Mouse (Mus musculus): Measurements from ENCODE around the gene Pdlim1.

Gene Pdlim1

DNA sequence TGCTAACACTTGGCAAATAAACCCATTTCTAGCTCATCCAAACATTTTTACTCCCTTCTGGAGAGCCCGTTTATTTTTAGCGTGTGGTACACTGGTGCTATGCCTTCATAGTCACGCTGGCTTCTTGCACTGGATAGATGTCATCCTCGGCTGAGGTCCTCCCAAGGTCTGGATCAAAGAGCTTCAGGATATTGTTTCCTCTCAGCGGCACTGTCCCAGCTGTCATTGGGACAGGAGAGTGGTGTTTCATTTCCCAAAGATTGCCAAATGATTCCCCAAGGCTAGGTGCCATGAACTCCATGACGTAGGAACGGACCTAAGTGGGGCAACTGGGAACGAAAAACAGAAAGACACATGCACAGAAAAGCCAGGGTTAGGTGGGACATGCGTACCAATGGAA lies 16.8 kb upstream of the Pdlim1 start:
- in situ Hi-C loops (cut with MboI, MseI), result no loop called here

DNA sequence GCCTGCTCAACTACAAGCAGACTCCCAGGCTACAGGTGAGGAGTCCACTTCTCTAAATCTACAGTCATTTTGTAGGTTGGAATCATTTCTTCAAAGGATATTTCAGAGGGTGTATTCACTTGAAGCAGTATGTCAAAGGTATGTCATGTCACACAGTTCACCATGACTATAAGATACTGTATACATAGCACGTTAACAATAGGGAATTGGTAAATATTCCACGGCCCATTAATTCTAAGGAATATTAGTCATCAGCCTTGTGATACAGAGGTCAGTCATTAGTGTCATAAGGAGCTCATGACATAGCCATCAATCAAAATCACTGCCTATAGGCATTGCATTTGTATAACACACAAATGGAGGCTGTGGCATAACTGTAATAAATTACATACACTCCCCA lies 13.1 kb upstream of the Pdlim1 start:
- in situ Hi-C loops (cut with MboI, MseI), result no loop called here

DNA sequence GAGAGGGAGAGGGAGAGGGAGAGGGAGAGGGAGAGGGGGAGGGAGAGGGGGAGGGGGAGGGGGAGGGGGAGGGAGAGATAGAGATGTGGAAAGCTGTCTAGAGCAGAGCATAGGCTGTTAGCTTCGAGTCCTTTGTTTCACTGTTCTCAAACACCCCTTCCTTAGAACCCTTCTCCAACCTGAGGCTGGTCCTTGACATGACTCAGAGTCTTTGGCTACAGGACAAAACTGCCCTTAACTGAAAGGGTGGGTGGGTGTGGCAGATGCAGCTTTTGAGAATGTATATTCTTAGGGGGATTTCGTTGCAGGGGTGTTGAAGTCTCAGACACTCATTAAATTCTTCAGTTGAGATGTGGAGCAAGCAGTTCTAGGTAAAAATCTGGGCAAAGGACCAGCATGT lies 11.8 kb upstream of the Pdlim1 start:
- in situ Hi-C loops (cut with MboI, MseI), result no loop called here

DNA sequence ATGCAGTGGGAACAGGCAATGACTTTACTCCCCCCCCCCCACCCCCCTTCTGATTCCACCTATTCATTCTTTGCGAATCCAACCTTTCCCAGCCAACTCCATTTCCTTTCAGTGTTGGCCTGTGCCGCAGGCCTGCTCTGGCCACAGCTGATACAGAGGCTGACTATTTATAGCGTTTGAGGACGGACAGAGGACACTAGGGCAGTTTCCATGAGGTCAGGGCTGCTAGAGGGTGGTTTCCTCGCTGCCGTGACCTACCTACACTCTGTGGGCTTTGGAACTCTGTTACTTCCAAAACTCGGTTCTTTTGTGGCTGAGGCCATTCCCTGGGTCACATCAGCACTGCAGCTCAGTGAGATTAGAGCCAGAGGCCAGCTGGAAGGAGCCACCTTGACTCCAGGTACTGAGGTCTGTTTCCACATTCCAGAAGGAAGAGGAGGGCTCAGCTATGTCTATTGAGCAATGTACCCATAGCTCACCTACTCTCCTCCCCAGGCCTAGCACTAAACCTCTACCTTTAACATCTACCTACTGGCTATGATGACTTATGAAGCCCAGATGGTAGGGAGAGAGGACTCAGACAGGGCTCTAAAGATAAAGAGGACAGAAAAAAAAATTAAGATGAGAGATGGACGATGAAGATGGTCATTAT lies 6.9 kb upstream of the Pdlim1 start:
- in situ Hi-C loops (cut with MboI, MseI), result loop anchor here in 1 of 2 experiments (10.0 kb wide), 1 partner anchor 1316 kb away; no protein-coding TSS in a partner anchor

DNA sequence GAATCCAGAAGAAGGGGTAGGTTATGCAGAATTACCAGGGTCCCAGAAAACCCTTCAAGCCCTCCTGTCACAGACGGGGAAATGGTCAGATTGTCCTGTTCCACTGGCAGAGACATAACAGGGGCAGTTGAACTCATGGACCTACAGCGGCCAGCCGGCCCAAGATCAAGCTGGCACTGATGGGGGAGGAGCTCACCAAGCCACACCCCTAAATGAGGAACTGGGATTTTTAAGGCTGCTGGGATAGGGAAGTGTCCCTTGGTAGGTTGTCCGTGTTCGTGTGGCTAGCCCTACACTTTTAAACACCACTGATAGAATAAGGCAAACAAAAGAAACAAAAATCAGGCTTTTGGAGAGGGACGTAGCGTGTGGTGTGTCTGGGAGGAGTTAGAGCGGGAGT lies 5.9 kb upstream of the Pdlim1 start:
- in situ Hi-C loops (cut with MboI, MseI), result loop anchor here in 1 of 2 experiments (10.0 kb wide), 1 partner anchor 1317 kb away; no protein-coding TSS in a partner anchor

DNA sequence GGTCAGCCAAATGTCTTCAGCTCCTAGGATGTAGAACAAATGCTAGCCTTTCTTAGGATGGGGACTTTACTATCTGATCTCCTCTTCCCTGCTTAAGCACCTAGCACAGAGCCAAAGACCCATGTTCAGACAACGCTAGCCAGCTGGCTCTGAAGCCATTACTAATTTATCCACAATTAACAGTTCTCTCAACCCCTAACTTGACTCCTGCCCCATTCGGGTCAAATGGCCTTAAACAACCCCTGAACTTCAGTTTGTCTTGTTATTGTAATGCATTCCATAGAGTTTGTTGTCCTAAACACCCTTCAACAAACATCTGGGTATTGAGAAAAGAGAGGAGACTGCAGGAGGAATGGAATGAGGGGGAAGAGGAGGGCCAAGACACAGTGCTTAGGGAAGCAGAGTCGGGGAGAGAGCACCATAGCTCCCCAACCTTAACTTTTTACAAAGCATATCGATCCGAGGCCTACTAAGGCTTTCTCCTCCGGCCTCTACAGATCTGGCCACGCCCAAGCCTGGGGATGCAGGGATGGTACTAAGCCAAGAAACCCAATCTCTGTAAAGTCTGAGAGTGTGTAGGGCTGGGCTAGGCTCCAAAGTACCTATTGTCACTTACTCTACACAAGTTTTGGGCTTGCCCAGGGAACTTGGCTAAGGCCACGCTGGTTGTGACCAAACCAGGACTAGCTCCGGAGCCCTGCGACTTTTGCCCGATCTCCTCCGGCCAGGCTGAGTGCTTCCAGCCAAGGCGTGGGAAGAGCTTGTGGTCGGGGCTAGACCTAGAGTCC lies 4.0 kb upstream of the Pdlim1 start:
- in situ Hi-C loops (cut with MboI, MseI), result loop anchor here in 1 of 2 experiments (10.0 kb wide), 1 partner anchor 1319 kb away; no protein-coding TSS in a partner anchor

DNA sequence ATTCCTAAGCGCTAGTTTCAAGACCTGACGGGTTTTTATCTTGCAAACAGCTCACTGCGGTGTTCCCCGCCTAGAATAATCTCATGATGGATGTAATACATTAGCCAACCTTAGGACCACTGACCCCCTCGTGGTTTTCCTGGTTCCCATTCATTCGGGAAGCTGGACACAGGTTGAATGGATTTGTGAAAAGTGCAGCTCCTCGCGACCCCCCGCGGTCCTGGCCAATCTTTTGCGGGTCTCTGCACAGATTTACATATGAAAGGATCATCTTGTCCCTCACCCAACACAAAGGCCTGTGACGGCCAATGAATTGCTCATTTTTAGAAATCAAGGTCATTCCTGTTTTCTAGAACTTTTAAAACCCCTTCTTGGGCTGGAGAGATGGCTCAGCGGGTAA lies 1.0 kb upstream of the Pdlim1 start:
- in situ Hi-C loops (cut with MboI, MseI), result loop anchor here (5.0 to 25.0 kb wide), 4 partner anchors 95 to 1460 kb away; partner anchors contain the start of gene Noc3l (in 1 of the 2)

DNA sequence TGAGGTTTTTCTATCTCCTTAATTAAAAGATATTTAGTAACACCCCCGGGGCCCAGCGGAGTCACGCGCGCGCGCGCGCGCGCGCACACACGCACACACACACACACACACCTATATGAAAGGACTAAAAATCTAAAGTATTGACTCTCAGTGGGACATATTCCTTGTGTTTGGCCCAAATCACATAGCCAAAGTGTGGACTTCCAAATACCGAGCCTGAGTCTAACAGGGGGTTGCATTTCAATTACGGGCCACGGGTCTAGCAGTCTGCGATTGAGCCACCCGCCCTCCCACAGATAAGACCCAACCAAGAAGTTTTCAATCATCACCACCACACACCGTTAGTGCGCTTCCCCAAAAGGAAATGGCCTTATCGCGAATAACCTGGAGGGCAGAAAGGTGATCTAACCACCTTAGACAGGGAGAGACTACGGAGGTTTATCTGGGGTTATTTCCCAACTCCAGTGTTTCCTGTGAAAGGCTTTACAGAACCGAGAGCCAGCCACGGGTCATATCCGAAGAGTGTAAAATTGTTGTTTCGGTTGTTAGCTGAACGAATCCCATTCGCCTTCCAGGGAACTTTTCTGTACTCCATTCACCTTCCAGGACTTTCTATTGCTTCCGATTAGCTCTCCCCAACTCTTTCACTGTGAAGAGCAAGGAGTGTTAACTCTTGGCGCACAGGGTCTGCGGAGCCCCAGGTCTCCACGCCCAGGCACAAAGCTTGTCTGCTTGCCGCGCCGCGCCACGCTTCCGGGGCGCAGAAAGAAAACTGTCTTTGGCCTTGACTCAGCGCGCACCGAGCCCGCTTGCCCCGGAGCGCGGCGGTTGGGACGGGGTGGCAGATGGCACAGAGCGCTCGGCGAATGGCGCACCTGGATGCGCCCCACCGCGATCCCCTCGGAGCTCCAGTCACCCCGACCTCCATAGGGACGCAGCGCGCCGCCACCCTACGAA lies 1.0 kb downstream of the Pdlim1 start:
- in situ Hi-C loops (cut with MboI, MseI), result loop anchor here (5.0 to 25.0 kb wide), 4 partner anchors 97 to 1458 kb away; partner anchors contain the start of gene Noc3l (in 1 of the 2)

DNA sequence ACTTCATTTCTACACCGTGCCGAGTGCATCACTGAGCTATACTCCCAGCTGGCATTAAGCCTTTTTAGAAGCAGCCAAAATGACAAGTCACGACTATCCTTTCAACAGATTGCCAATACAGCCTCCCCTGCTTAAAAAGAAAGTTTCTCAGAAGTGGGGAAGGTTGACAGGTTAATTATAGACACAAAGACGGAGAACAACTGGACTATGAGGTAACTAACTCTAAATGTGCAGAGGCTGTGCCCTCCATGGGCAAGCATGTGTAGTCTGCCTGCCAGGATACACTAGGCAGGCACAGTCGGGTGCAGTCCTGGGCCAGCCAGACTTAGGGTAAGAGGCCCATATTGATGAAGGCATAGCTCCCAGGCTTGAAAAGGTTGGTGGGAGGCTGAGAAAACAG lies 2.1 kb downstream of the Pdlim1 start:
- in situ Hi-C loops (cut with MboI, MseI), result loop anchor here in 1 of 2 experiments (25.0 kb wide), 2 partner anchors 1093 to 1457 kb away; partner anchors contain the start of gene Noc3l

DNA sequence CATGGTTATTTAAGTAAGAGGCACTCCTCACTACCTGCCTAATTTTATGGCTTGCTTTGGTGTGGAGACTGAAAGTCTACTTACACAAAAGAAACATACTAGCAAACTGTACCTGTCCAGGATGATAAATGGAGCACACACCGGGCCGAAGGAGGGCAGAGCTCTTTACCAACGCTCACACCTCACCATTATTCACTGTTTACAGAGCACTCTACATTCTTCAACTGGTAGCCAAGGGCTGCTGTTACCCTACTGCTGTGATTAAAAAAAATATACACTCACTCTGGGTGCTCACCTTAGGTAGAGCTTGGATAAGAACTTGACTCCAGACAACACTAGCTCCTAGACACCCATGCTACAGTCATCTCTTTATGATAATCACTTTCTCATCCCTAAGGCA lies 3.1 kb downstream of the Pdlim1 start:
- in situ Hi-C loops (cut with MboI, MseI), result loop anchor here in 1 of 2 experiments (25.0 kb wide), 2 partner anchors 1094 to 1456 kb away; partner anchors contain the start of gene Noc3l

DNA sequence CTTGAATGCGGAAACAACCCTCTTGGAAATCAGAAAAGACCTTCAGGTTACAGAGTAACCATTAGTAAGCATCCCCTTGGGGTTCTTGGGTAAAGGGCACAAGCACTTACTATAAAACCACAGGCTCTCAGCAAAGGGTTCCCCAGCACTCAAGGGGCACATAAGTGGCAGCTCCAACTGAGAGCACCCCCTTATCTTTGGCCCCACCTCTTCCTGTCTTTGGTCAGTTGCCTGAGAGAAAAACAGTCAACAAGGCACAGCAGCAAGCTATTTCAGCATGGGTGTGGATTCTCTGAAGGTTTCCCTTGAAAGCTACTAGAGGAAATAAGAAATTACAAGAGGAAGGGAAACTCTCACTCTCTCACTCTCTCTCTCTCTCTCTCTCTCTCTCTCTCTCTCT lies 4.3 kb downstream of the Pdlim1 start:
- in situ Hi-C loops (cut with MboI, MseI), result loop anchor here in 1 of 2 experiments (25.0 kb wide), 2 partner anchors 1095 to 1455 kb away; partner anchors contain the start of gene Noc3l

DNA sequence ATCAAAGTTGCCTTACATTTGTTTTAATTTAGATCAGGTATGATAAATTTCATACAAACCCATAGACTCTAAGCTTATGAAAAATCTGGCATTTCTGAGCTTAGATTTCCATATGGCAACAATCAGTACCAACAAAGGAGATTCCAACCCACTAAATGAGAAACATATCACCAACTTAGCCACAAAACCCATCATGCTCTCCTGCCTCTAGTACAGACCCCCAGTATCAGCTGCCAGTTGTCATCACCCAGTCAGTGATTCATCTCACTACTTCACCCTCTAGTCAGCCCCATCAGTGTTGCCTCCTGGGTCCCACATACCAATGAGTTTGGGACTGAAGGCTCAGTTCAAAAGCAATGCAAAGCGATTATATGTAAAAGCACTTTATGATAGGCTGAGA lies 12.2 kb downstream of the Pdlim1 start:
- in situ Hi-C loops (cut with MboI, MseI), result loop anchor here in 1 of 2 experiments (25.0 kb wide), 2 partner anchors 1103 to 1447 kb away; partner anchors contain the start of gene Noc3l

DNA sequence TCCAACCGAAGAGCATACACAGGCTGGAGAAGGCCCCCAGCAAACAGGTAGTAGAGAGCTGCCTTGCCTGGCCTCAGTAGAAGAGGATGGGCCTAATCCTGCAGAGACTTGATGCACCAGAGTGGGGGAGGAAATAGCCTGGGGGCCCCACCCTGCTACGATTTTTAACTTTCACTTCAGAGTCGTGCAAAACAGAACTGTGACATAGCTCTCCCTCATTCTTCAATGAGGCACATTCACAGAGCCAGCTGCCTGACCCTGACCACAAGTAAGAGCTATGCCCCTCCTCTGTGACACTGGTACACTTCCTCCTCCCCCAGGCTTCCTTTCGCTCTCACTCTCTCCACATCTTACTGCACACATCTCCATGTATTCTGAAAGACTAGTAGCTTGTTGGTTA lies 14.2 kb downstream of the Pdlim1 start:
- in situ Hi-C loops (cut with MboI, MseI), result loop anchor here in 1 of 2 experiments (25.0 kb wide), 2 partner anchors 1105 to 1445 kb away; partner anchors contain the start of gene Noc3l

DNA sequence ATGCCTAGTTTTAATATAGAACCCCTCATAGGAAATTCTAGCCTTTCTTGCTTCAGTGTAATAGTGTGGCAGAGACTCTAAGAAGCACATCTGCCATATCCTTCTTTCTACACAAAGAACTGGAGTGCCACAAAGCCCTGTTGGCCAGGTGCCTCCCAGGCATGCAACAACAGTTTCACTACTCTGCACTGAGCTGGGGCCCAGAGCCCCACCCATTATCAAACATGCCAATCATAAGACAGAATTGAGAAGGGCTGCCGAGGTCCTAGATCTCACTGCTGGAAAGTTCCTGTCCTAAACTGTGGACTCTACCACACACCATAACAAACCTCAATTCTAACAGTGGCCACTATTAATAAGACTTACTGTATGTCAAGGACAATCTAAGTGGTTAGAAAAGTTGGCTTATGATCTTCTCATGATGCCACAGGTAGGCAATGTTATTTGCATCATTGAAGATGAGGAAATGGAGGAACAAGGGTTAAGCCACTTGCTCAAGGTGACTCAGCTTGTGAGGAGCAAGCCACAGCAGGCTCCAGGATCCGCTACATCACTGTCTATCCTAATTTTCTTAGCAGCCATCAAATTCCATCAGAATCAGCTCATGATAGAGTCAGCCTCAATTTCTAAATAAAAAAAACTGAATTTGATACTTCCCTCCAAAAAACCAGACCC lies 15.1 kb downstream of the Pdlim1 start:
- in situ Hi-C loops (cut with MboI, MseI), result loop anchor here in 1 of 2 experiments (25.0 kb wide), 2 partner anchors 1106 to 1444 kb away; partner anchors contain the start of gene Noc3l

DNA sequence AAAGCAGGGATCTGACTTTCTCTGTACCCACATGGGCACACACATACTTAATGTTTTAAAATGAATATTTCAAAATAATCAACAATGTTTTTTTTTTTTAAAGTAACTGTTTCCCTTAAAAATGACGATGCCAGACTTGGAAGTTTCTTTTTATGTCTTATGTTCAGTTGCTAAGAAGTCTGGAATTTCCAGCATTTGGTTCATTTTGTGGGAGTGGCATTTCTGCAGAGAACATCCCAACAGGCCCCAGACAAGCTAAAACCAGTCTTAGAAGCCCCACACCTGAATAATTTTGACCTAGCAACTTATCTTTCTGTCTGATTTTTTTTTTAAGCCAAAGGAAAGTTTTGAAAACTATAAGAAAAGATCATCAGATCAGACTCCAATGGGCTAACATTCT lies 16.1 kb downstream of the Pdlim1 start:
- in situ Hi-C loops (cut with MboI, MseI), result loop anchor here in 1 of 2 experiments (25.0 kb wide), 2 partner anchors 1107 to 1443 kb away; partner anchors contain the start of gene Noc3l

DNA sequence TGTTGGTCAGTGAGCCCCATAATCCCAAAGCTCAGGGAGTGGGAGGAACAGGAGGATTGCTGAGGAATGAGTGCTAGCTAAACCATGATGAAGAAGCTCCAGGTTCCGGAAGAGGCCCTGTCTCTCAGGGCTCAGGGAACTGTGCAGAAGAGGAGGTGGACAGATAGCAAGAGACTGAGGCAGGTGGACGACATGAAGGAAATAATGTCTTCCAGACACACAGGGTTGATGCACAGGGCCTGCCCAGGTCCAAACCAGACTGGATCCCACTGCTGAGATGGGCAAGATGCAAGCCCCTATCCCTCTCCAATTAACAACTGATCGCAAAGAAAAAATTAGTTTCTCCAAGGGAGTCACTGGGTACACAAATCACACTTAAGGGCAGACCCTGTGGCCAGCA lies 16.9 kb downstream of the Pdlim1 start:
- in situ Hi-C loops (cut with MboI, MseI), result loop anchor here in 1 of 2 experiments (25.0 kb wide), 2 partner anchors 1108 to 1442 kb away; partner anchors contain the start of gene Noc3l

DNA sequence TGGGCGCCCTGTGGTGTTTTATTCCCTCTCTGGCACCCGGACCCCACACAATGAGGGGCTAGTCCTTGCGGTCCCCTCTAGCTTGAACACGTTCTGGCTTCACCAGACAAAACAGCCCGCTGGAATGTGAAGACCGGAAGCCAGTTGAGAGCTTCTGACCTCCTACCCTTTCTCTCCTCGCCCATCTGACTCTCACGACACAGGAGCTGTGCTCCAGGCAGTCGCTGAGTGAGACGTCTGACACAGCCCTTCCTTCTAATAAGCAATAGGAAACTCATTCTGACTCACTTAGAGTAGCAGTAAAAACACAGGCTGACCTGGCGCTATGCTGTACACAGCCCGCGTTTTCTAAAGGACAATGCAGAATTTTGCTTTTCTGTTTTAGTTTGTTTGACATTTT lies 17.9 kb downstream of the Pdlim1 start:
- in situ Hi-C loops (cut with MboI, MseI), result loop anchor here in 1 of 2 experiments (25.0 kb wide), 2 partner anchors 1109 to 1441 kb away; partner anchors contain the start of gene Noc3l

DNA sequence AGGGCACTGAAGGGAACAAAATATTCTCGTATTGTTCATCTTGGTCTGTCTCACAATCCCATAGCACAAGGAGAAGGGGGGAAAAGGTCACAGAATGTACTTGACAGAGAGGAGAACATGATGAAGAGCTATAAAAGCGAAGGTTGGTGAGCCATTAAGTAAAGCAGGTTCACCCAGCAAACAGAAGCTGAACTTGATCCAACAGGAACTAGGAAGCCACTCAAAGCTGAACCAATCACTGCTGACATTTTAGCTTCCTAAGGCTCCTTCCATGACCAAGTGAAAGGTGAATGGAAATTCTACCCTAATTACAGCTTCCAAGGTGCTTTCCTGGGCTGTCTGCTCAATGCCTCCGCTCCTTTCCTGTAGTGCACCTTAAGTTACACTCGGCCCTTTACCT lies 20.5 kb downstream of the Pdlim1 start:
- in situ Hi-C loops (cut with MboI, MseI), result loop anchor here in 1 of 2 experiments (25.0 kb wide), 2 partner anchors 1111 to 1439 kb away; partner anchors contain the start of gene Noc3l

DNA sequence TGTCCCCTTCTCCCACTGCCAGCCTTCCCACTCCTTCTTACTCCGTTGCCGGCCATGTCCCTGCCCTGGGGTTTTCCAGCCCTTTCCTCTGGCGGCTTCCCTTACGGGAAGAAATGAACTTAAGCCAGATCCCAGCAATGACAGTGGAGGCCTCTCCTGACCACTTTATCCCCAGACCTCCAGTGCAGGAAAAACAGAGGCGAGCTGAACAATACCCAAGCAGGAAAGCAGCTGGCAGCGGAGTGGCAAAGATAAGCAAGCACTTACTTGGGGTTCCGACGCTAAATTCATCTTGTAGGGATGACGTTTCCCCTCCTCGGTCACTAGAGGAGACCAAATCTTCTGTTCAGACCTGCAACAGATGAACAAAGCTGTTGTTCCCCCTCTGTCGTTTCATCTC lies 22.3 kb downstream of the Pdlim1 start:
- in situ Hi-C loops (cut with MboI, MseI), result no loop called here

DNA sequence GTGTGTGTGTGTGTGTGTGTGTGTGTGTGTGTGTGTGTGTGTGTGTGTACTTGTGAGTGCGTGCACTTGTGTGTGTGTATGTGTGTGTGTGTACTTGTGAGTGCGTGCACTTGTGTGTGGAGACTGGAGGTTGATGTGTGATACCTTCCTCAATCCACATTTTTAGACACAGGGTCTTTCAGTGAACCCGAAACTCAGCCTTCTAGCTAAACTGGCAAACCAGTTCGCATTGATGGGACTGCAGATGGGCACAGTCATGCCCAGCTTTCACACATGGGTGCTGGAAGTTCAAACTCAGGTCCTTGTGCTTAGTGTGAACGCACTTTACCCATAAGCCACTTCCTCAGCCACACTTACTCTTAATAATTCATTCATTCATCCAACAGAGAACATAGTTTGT lies 23.2 kb downstream of the Pdlim1 start:
- in situ Hi-C loops (cut with MboI, MseI), result no loop called here

Measured in T-helper 17 cell (primary cell).